Mouse (Mus musculus) midbrain, embryonic 13.5 days (tissue): ENCODE measurements around the gene Dus3l. TPM values are rescaled to one million over a fixed set of nuclear protein-coding genes. Genes with fewer than 3 reads are reported as not detected.

Experiments
- ATAC-seq: fragments of 200-750 bp; cut with Nextera tagmentation; 2 replicates; pipeline ENCODE4 v1.8.0; 2017; ENCODE audit warnings: mild to moderate bottlenecking, moderate TSS enrichment, moderate library complexity
- H3K27ac ChIP-seq: fragments of 300-500 bp; sonication (generic); 2 replicates; pipeline ENCODE4 v1.5.1; 2015; ENCODE audit warnings: inconsistent platforms, mild to moderate bottlenecking, moderate library complexity
- H3K27me3 ChIP-seq: fragments of 300-500 bp; sonication (generic); 2 replicates; pipeline ENCODE4 v1.6.1; 2015; ENCODE audit warnings: mild to moderate bottlenecking, inconsistent platforms
- H3K36me3 ChIP-seq: fragments of 300-500 bp; sonication (generic); 2 replicates; pipeline ENCODE4 v1.6.1; 2015; ENCODE audit warnings: mild to moderate bottlenecking, inconsistent platforms
- H3K4me1 ChIP-seq: fragments of 300-500 bp; sonication (generic); replicated peaks from 2 replicates; pipeline ENCODE4 v1.6.1; 2015; ENCODE audit warnings: inconsistent platforms
- H3K4me2 ChIP-seq: fragments of 300-500 bp; sonication (generic); replicated peaks from 2 replicates; pipeline ENCODE4 v1.6.1; 2015; ENCODE audit warnings: moderate library complexity, mild to moderate bottlenecking, inconsistent platforms
- H3K4me3 ChIP-seq: fragments of 300-500 bp; sonication (generic); replicated peaks from 2 replicates; pipeline ENCODE4 v1.5.1; 2015; ENCODE audit warnings: mild to moderate bottlenecking, inconsistent platforms
- H3K9ac ChIP-seq: fragments of 300-500 bp; sonication (generic); replicated peaks from 2 replicates; pipeline ENCODE4 v1.6.1; 2015; ENCODE audit warnings: mild to moderate bottlenecking, inconsistent platforms
- H3K9me3 ChIP-seq: fragments of 300-500 bp; sonication (generic); 2 replicates; pipeline ENCODE4 v1.6.1; 2016; ENCODE audit warnings: mild to moderate bottlenecking, inconsistent platforms
- WGBS: fragments of 180-500 bp; shearing (Covaris S2); methylation state at CpG from one replicate; pipeline ENCODE4 v1.1.7; 2015; 5-methylcytosine and 5-hydroxymethylcytosine counted together
- polyA plus RNA-seq: library from polyadenylated mRNA; unstranded; fragments of >200 nt; fragmentation: Nextera tagmentation; extraction: Ambion mirVana; gene quantifications from 2 replicates; pipeline ENCODE4 v1.2.1, GENCODE M21; 2015

The Dus3l gene
- 63.7 TPM in 2 replicates for polyA plus RNA-seq

GRCm38 (mm10) chr17:56764474-56765354, at the start of gene Dus3l:
Gene Dus3l, plus strand, starts transcription at chr17:56764757.
- H3K4me2 ChIP-seq, result peak within 1 kb of the TSS; percentile 72
- no peaks in the 10 kb centered on the region for H3K9me3 ChIP-seq
- peaks cover 19% of the 10 kb centered on the region for H3K27me3 ChIP-seq
- H3K4me3 ChIP-seq, result peak within 1 kb of the TSS; percentile 72
- WGBS, result 1% methylated on average over 57 of the region's 58 CpGs
- H3K9ac ChIP-seq, result peak within 1 kb of the TSS; percentile 73
- peak within 1 kb of the TSS; percentile 94 for H3K27ac ChIP-seq
- ATAC-seq, result peak; percentile 85
- peaks cover 30% of the 10 kb centered on the region for H3K4me1 ChIP-seq
- peaks cover 32% of the 10 kb centered on the region for H3K36me3 ChIP-seq

GRCm38 (mm10) chr17:56715360-56715759, 49.2 kb upstream of the Dus3l start:
- no peak overlapping the region for H3K27ac ChIP-seq
- no peak for ATAC-seq
- H3K4me2 ChIP-seq, result peak overlapping the region; percentile 83
- H3K9me3 ChIP-seq, result no peaks in the 10 kb centered on the region
- H3K4me3 ChIP-seq, result peak overlapping the region; percentile 84
- H3K27me3 ChIP-seq, result no peaks in the 10 kb centered on the region
- WGBS, result 67% methylated on average over 11 of the region's 11 CpGs
- H3K9ac ChIP-seq, result peak overlapping the region; percentile 85; the same call in 1 of the 2 replicates
- H3K36me3 ChIP-seq, result peaks cover 29% of the 10 kb centered on the region
- H3K4me1 ChIP-seq, result peaks cover 36% of the 10 kb centered on the region

GRCm38 (mm10) chr17:56715914-56716654, 48.5 kb upstream of the Dus3l start:
- Histone ChIP-seq H3K27me3 (no peaks in the 10 kb centered on the region), H3K9me3 (no peaks in the 10 kb centered on the region), H3K9ac (peak overlapping the region; percentile 85), H3K27ac (peak overlapping the region; percentile 87), H3K4me3 (peak overlapping the region; percentile 84), H3K4me1 (peaks cover 36% of the 10 kb centered on the region), H3K36me3 (peaks cover 26% of the 10 kb centered on the region), H3K4me2 (peak overlapping the region; percentile 83)
- ATAC-seq, result peak; percentile 2; the same call in 1 of the 2 replicates
- WGBS, result 24% methylated on average over 22 of the region's 22 CpGs

GRCm38 (mm10) chr17:56716655-56717362, 47.7 kb upstream of the Dus3l start:
- peak overlapping the region; percentile 84 for H3K4me3 ChIP-seq
- peak; percentile 94 for ATAC-seq

GRCm38 (mm10) chr17:56717363-56718058, 47.0 kb upstream of the Dus3l start, which contains the start of the genes Ndufa11 and Vmac:
Gene Ndufa11, plus strand, starts transcription at chr17:56717767.
Gene Vmac, minus strand, starts transcription at chr17:56718022.
- Histone ChIP-seq H3K36me3 (peaks cover 26% of the 10 kb centered on the region), H3K27me3 (no peaks in the 10 kb centered on the region), H3K4me3 (peak within 1 kb of the TSS; percentile 84), H3K4me2 (peak within 1 kb of the TSS; percentile 83), H3K9me3 (no peaks in the 10 kb centered on the region), H3K9ac (peak within 1 kb of the TSS; percentile 93), H3K27ac (peak within 1 kb of the TSS; percentile 87), H3K4me1 (peaks cover 36% of the 10 kb centered on the region)
- ATAC-seq, result peak; percentile 77
- WGBS, result under 1% methylated on average over 59 of the region's 59 CpGs

More at GRCm38 (mm10) chr17:56716655-56717362, 47.7 kb upstream of the Dus3l start:
- Histone ChIP-seq H3K9me3 (no peaks in the 10 kb centered on the region), H3K4me1 (peaks cover 36% of the 10 kb centered on the region), H3K9ac (peak overlapping the region; percentile 93), H3K27me3 (no peaks in the 10 kb centered on the region), H3K27ac (peak overlapping the region; percentile 87), H3K36me3 (peaks cover 26% of the 10 kb centered on the region), H3K4me2 (peak overlapping the region; percentile 83)
- WGBS, result under 1% methylated on average over 55 of the region's 55 CpGs

GRCm38 (mm10) chr17:56722441-56722840, 42.1 kb upstream of the Dus3l start:
- Histone ChIP-seq H3K9ac (no peak overlapping the region; the same call in 1 of the 2 replicates), H3K27ac (no peak overlapping the region), H3K4me1 (peaks cover 22% of the 10 kb centered on the region), H3K9me3 (no peaks in the 10 kb centered on the region), H3K27me3 (no peaks in the 10 kb centered on the region), H3K4me2 (no peak overlapping the region), H3K36me3 (peaks cover 49% of the 10 kb centered on the region), H3K4me3 (no peak overlapping the region)
- WGBS, result 96% methylated on average over 5 of the region's 5 CpGs
- ATAC-seq, result no peak

- Histone ChIP-seq H3K4me2 (no peak overlapping the region), H3K4me1 (peaks cover 16% of the 10 kb centered on the region), H3K9me3 (no peaks in the 10 kb centered on the region), H3K27me3 (no peaks in the 10 kb centered on the region), H3K36me3 (peaks cover 49% of the 10 kb centered on the region), H3K4me3 (no peak overlapping the region), H3K27ac (no peak overlapping the region), H3K9ac (no peak overlapping the region)
- WGBS, result 90% methylated on average over 11 of the region's 11 CpGs
- no peak for ATAC-seq
Observed at GRCm38 (mm10) chr17:56723419-56724161, 41.0 kb upstream of the Dus3l start.

- Histone ChIP-seq H3K9me3 (no peaks in the 10 kb centered on the region), H3K4me3 (no peak overlapping the region), H3K36me3 (peaks cover 34% of the 10 kb centered on the region), H3K27me3 (no peaks in the 10 kb centered on the region), H3K27ac (no peak overlapping the region), H3K9ac (no peak overlapping the region), H3K4me2 (no peak overlapping the region), H3K4me1 (peaks cover 4% of the 10 kb centered on the region)
- WGBS, result 19% methylated on average over 7 of the region's 7 CpGs
- no peak for ATAC-seq
Observed at GRCm38 (mm10) chr17:56727029-56727649, 37.4 kb upstream of the Dus3l start.

GRCm38 (mm10) chr17:56727659-56728058, 36.9 kb upstream of the Dus3l start:
- 10% methylated on average over 12 of the region's 12 CpGs for WGBS
- no peaks in the 10 kb centered on the region for H3K27me3 ChIP-seq
- H3K36me3 ChIP-seq, result peaks cover 29% of the 10 kb centered on the region
- H3K9me3 ChIP-seq, result no peaks in the 10 kb centered on the region
- H3K27ac ChIP-seq, result no peak overlapping the region
- no peak overlapping the region for H3K9ac ChIP-seq
- no peak overlapping the region for H3K4me2 ChIP-seq
- peaks cover 4% of the 10 kb centered on the region for H3K4me1 ChIP-seq
- H3K4me3 ChIP-seq, result no peak overlapping the region
- ATAC-seq, result no peak

- 47% methylated on average over 12 of the region's 12 CpGs for WGBS
- no peak overlapping the region for H3K4me3 ChIP-seq
Observed at GRCm38 (mm10) chr17:56728117-56728516, 36.4 kb upstream of the Dus3l start.

More at GRCm38 (mm10) chr17:56728117-56728516, 36.4 kb upstream of the Dus3l start:
- 0 out of 2 replicates have a peak, but pooled peaks have one; percentile 17 for ATAC-seq
- H3K36me3 ChIP-seq, result peaks cover 24% of the 10 kb centered on the region
- H3K27ac ChIP-seq, result no peak overlapping the region
- H3K4me1 ChIP-seq, result peaks cover 4% of the 10 kb centered on the region
- H3K9ac ChIP-seq, result no peak overlapping the region
- no peaks in the 10 kb centered on the region for H3K9me3 ChIP-seq
- H3K27me3 ChIP-seq, result no peaks in the 10 kb centered on the region
- no peak overlapping the region for H3K4me2 ChIP-seq
